9 mouse cellular contexts compared by ENCODE assay signal in genomic region chr17:86496123-86496771, GRCm38 (mm10). TPM values are rescaled to one million over a fixed set of nuclear protein-coding genes. Genes with fewer than 3 reads are reported as not detected.
DNase-seq lines count a peak whose midpoint lies in the region; ATAC-seq lines count a peak whose summit lies in the region.
"Had no signal": no experiment of that assay in that cellular context is flagged by ENCODE, and none has a peak within 500 bp of the region (broad histone marks: within the 10 kb centered on the region; RNA-seq: fewer than 3 reads in every experiment).

No protein-coding gene starts in this region.

- WGBS in midbrain, embryonic 10.5 days: 90% methylated on average over 9 of the region's 9 CpGs
- WGBS in midbrain, embryonic 11.5 days: 86% methylated on average over 9 of the region's 9 CpGs
- 90% methylated on average over 9 of the region's 9 CpGs for WGBS in large intestine, adult 2 months

- H3K36me3 ChIP-seq in midbrain, embryonic 10.5 days: no peaks in the 10 kb centered on the region
- H3K36me3 ChIP-seq in midbrain, embryonic 11.5 days (ENCODE audit: control insufficient read depth, insufficient read depth, low read length): no peaks in the 10 kb centered on the region

- H3K9me3 ChIP-seq in midbrain, embryonic 10.5 days (replicated peaks): no peaks in the 10 kb centered on the region
- no peaks in the 10 kb centered on the region for H3K9me3 ChIP-seq in midbrain, embryonic 11.5 days (ENCODE audit: control insufficient read depth, low read length)

- H3K4me3 ChIP-seq in midbrain, embryonic 10.5 days: no peak overlapping the region
- no peak overlapping the region for H3K4me3 ChIP-seq in midbrain, embryonic 11.5 days (ENCODE audit: low read depth, low read length)
- H3K4me3 ChIP-seq: myocyte had no signal

- peak; percentile 29 to 39 for DNase-seq in adrenal gland, adult 18-20 months (ENCODE audit: low spot score in 2 of 2)
- no peak for DNase-seq in adrenal gland, adult 2 months
- peak; percentile 17 for DNase-seq in midbrain, embryonic 10.5 days (ENCODE audit: low spot score)
- no peak for DNase-seq in midbrain, embryonic 11.5 days (ENCODE audit: low spot score, missing footprints)
- peak; percentile 81 for DNase-seq in embryo, embryonic 10 days (ENCODE audit: low spot score)
- peak; percentile 36 for DNase-seq in large intestine, adult 2 months (ENCODE audit: low read depth, low spot score)
- peak; percentile 72 for DNase-seq in mesoderm, embryonic 11.5 days (ENCODE audit: low read depth, low spot score)
- DNase-seq in natural killer cell, adult 2 months (ENCODE audit: low spot score in 2 of 2): no peak

- H3K27me3 ChIP-seq in midbrain, embryonic 10.5 days (ENCODE audit: low read depth, poor library complexity, severe bottlenecking): no peaks in the 10 kb centered on the region
- H3K27me3 ChIP-seq in midbrain, embryonic 11.5 days (ENCODE audit: control insufficient read depth, insufficient read depth, low read length): no peaks in the 10 kb centered on the region

- no peaks in the 10 kb centered on the region for H3K4me1 ChIP-seq in midbrain, embryonic 10.5 days
- H3K4me1 ChIP-seq in midbrain, embryonic 11.5 days (ENCODE audit: control insufficient read depth, insufficient read depth, low read length): no peaks in the 10 kb centered on the region

- H3K9ac ChIP-seq in midbrain, embryonic 11.5 days (ENCODE audit: low read length): no peak overlapping the region

- H3K27ac ChIP-seq in midbrain, embryonic 10.5 days (replicated peaks): no peak overlapping the region
- no peak overlapping the region for H3K27ac ChIP-seq in midbrain, embryonic 11.5 days (ENCODE audit: low read depth, low read length)

- ATAC-seq in midbrain, embryonic 11.5 days (ENCODE audit: low FRiP score): no peak

- no peak overlapping the region for H3K4me2 ChIP-seq in midbrain, embryonic 11.5 days

RNA-seq across cellular contexts. Expression of gene Gm10309, which starts 8.8 kb away (rescaled TPM):
- under 1 TPM in 1 of 2 experiments, not detected in 1; 0.19 TPM for total RNA-seq in adrenal gland, adult 18-20 months (2021)
- total RNA-seq in adrenal gland, adult 2 months (2021): not detected
- 0.19 TPM in 1 of 2 replicates, not detected in the other for polyA plus RNA-seq in adrenal gland, adult 2 months (2012; rRNA removed)
- polyA plus RNA-seq in midbrain, embryonic 10.5 days (2016; fragmentation: Nextera tagmentation; extraction: Ambion mirVana): 0.19 TPM in 1 of 2 replicates, not detected in the other
- polyA plus RNA-seq in midbrain, embryonic 11.5 days (2014; fragmentation: Nextera tagmentation; extraction: Ambion mirVana): 0.12 TPM in 1 of 2 replicates, not detected in the other
- 0.04 and 0.07 TPM in 2 replicates for polyA plus RNA-seq in large intestine, adult 2 months (2012; rRNA removed)

Comparison
In these comparisons a context has a peak if more than half of its experiments do, and no peak if none do; other contexts are left out.
1. DNase-seq: peak in adrenal gland, adult 18-20 months (2 of 2), midbrain, embryonic 10.5 days (single experiment), embryo, embryonic 10 days (single experiment), large intestine, adult 2 months (single experiment) and mesoderm, embryonic 11.5 days (single experiment); none in adrenal gland, adult 2 months (single experiment), midbrain, embryonic 11.5 days (single experiment) and natural killer cell, adult 2 months (0 of 2).